Mouse (Mus musculus) embryo, embryonic 10 days (tissue): ENCODE results near the gene P4ha2.

Source experiments
- DNase-seq: peaks from one replicate; pipeline ENCODE4 v3.0.0-alpha.2; 2015; ENCODE audit warnings: low spot score

The P4ha2 gene

GRCm38 (mm10) chr11:54134905-54135304 is 35.0 kb downstream of the P4ha2 start:
- no peak for DNase-seq

GRCm38 (mm10) chr11:54140159-54140558 is 40.3 kb downstream of the P4ha2 start:
- peak; percentile 31 for DNase-seq

DNA sequence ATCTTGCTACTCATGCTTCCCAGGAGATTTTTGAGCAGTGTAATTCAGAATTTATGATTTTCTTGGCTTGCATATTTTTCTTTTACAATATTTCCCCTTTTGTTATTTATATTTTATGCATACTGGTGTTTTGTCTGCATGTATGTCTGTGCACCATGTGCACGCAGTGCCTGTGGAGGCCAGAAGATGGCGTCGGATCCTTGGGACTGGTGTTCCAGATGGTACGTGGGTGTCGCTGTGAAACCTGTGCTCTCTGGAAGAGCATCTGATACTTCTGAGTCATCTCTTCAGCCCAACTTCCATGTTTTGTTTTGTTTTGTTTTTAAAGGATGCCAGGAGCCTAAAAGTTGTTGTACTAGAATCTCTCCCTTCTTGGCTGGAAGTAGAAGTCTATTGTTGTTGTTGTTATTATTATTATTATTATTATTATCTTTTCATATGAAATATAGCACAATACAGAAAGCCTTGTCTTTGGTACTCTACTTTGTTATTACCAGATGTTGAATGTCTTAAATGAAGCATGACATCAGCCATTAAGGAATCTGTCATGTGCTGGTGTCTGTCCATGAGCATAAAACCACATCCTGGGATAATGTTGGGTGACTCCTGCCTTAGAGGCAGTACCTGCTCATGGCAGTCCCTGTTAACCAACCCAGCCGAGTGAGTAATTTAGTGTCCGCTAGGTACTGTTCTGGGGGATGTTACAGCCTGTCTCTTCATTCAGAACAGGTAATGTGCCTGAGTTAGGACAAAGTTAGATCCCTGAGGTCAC is 41.5 kb downstream of the P4ha2 start:
- no peak for DNase-seq

- DNase-seq = peak; percentile 88
These were observed 45.0 kb downstream of the P4ha2 start for GRCm38 (mm10) chr11:54144886-54145285.

- DNase-seq = peak; percentile 12
These were observed 46.1 kb downstream of the P4ha2 start for GRCm38 (mm10) chr11:54145990-54146389.

- DNase-seq = no peak
These were observed 50.0 kb downstream of the P4ha2 start for GRCm38 (mm10) chr11:54149791-54150465.

- no peak for DNase-seq
These were observed 51.2 kb downstream of the P4ha2 start for GRCm38 (mm10) chr11:54151141-54151540.

GRCm38 (mm10) chr11:54152957-54153356 is 53.1 kb downstream of the P4ha2 start:
- DNase-seq = no peak

DNA sequence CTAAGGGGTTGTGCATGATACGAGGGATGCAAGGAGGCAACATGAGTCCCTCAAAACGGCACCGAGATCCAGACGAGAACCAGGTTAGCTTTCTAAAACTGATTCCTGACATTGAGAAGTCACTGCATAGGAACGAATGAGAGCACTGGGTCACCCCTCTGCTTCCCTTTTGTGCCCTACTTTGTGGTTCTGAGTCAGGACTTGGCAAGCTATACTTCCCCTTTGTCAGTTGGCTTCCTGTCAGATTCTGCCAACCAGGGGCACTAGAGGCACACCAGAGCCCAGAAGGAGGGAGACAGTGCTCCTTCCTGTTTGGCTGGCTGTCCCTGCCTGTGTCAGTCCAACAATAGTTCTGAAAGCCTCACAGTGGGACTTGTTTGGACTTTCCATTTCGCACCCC is 56.0 kb downstream of the P4ha2 start:
- DNase-seq = no peak

- no peak for DNase-seq
These were observed 56.6 kb downstream of the P4ha2 start for GRCm38 (mm10) chr11:54156504-54156903.

- no peak for DNase-seq
These were observed 57.7 kb downstream of the P4ha2 start for GRCm38 (mm10) chr11:54157586-54157985.

GRCm38 (mm10) chr11:54160435-54160834 is 60.5 kb downstream of the P4ha2 start:
- DNase-seq = no peak

DNA sequence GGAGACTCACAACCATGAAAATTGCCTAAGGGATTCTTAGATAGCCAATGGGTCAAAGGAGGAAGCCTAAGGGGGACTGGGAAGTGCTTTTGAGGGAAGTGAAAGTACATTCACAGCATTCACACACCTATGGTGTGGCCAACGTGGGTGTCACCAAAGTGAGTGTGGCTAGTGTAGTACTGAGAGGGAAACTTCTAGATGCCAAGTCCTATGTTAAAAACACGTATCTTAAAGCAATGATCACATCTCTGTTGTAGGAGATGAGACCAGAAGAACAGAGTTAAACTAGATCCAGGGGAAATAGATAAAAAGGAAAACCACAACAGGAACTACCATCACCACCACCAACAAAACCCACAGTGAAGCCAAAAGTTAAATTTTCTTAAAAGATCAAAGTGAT is 61.0 kb downstream of the P4ha2 start:
- DNase-seq = no peak

- DNase-seq = no peak
These were observed 61.6 kb downstream of the P4ha2 start for GRCm38 (mm10) chr11:54161514-54161913.

GRCm38 (mm10) chr11:54162968-54163367 is 63.1 kb downstream of the P4ha2 start:
- no peak for DNase-seq

GRCm38 (mm10) chr11:54169432-54170295 is 69.8 kb downstream of the P4ha2 start:
- no peak for DNase-seq

DNA sequence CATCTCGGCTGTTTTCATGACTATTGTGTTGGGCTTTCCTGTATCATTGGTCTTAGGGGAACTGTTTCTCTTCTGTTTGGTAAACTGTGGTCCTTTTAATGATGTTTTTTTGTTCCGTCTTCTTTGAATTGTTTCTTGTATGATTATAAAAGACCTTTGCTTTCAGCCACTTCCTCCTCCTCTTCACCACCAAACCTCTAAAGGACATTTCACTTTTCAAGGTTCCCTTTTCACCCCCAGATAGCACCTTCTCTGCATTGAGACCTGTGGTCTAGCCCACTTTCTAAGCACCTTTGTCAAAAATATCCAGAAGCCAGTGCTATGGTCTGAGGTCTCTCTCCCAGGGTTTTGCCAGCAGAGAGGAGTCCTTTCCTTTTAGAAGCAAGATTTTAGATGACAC is 71.3 kb downstream of the P4ha2 start:
- DNase-seq = no peak

GRCm38 (mm10) chr11:54174226-54174625 is 74.3 kb downstream of the P4ha2 start:
- DNase-seq = no peak

DNA sequence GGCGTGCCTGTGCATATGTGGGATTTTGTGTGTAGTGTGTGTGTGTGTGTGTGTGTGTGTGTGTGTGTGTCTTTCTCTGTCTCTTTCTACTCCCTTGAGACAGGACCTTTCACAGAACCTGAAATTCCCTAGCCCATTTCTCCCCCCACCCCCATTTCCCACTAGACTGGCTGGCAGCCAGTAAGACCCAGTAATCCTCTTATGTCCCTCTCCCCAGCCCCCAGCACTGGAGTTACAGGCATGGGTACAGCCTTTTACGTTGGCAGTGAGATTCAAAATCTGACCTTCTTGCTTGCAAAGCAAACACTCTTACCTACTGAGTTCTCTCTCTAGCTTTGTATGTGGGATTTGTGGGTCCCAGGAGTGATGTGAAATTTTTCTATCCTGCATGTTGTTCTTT is 75.0 kb downstream of the P4ha2 start:
- DNase-seq = no peak
